Mouse (Mus musculus) gastrocnemius, adult 2 months (tissue): ENCODE measurements around the gene Lrrc4b. TPM values are rescaled to one million over a fixed set of nuclear protein-coding genes. Genes with fewer than 3 reads are reported as not detected.

Experiments used
- DNase-seq: peaks from one replicate; pipeline ENCODE4 v3.0.0; 2022
- H3K27ac ChIP-seq: fragments of 200-600 bp; 2 replicates; pipeline ENCODE4 v1.8.1; 2022; ENCODE audit warnings: mild to moderate bottlenecking
- H3K4me3 ChIP-seq: fragments of 200-600 bp; 2 replicates; pipeline ENCODE4 v1.8.1; 2022; ENCODE audit warnings: mild to moderate bottlenecking, moderate library complexity
- CTCF ChIP-seq: fragments of 200-600 bp; IDR thresholded peaks from 2 replicates; pipeline ENCODE4 v1.8.1; 2022; ENCODE audit warnings: antibody characterized with exemption, mild to moderate bottlenecking, moderate library complexity
- intact Hi-C: fragments of 180-260 bp; cut with DNase I; formaldehyde crosslinking; loops from one replicate; pipeline ENCODE4 v1.15.1; 2025
- long read RNA-seq, 2 experiments: library from polyadenylated mRNA; stranded (forward); transcript quantifications; one replicate each; pipeline ENCODE4 v2.0.0; 2021
- total RNA-seq, 2 experiments: library from RNA; stranded (reverse); gene quantifications; 2 replicates each; pipeline ENCODE4 v1.2.3; 2021

Lrrc4b gene
- total RNA-seq, result not detected
- long read RNA-seq, experiment 1, result 0 reads
- long read RNA-seq, experiment 2, result 0 reads

DNA sequence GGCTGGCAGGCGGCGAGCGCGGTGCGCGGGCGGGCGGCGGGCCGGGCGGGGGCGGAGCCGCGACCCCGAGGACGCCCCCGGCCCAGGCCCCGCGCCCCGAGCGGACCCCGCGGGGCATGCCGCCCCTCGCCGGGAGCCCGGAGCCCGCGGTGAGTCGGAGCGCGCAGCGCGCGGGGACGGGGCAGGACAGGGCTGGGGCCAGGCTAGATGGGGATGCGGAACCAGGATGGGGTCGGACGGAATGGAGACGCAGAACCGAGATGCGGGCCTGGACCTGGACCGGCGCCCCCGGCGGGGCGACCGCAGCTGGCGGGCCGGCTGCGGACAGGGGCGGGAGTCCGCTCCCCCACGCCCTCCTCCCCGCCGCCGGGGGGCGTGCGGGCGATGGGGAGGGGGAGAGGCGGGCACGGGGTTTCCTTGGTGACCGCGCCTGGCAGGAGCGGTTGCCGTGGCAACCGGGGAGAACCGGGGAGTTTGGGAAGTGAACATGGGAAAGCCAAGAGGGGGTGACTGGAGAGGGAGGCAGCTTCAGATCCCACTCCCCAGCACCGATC, at the start of gene Lrrc4b:
Gene Lrrc4b (plus strand): TSS at position 51 of the 554 bp plus-strand sequence.
- intact Hi-C loops, result no loop called here

DNA sequence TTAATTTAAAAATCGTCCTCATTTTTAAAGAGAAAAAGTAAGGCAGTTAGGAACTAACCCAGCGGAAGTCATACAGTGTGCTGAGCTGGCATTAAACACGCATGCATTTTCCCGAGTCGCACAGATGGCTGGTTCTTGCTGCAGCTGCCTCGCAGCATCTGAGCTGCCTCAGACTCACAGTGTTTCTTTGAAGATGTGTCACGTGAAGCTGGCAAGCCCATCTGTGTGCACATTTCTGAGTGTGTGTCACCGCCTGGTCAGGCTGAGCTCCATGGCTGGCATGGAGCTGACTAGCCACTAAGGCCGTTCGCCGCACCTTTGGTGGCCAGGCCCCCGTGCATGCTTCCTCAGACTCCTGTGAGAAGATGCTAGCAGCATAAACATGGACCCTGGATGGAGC, 46.3 kb upstream of the Lrrc4b start:
- Histone ChIP-seq H3K4me3 (no peak overlapping the region), H3K27ac (no peak overlapping the region)
- DNase-seq, result no peak
- no peak for TF ChIP-seq CTCF
- intact Hi-C loops, result no loop called here

More for the DNA sequence above, at the start of gene Lrrc4b:
- no peak for DNase-seq
- TF ChIP-seq CTCF, result no peak
- H3K27ac ChIP-seq, result no peak within 1 kb of the TSS
- peak within 1 kb of the TSS; percentile 63 for H3K4me3 ChIP-seq

DNA sequence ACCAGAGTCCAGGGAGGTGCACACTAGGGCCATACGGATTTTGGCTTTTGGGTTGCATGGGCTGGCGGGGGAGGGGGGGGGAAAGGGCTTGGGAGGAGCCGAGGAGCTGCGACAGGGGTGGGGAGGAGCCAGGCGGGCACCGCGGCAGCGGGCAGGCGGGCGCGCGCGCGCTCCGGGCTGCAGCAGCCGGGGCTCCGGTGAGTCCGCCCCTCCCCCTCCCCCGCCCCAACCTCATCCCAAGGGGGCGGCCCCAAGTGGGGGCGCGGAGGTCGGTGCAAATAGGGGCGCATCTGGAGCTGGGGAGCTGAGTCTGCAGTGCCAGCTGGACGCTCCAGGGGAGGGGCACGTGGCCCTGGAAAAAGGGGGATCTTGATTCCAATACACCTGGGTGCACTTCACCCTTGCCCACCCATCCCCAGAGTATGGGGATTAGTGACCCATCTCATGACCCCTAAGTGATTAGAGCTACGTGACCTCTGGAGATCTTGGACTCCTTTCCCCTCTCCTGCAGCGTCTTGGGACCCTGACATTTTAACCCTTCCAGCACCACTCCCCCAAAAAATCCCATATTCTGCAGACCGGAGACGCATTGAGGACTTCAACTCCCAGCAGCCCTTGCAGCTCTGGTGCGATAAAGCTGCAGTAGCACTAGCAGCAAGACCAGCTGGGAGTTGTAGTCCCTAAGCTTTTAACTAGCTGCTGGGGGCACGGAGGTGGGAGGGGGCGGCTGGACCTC, 44.7 kb upstream of the Lrrc4b start, which contains the start of gene Syt3:
Gene Syt3 (plus strand): TSS at position 123 of the 736 bp plus-strand sequence.
- H3K27ac ChIP-seq, result peak within 1 kb of the TSS; percentile 71
- no peak for TF ChIP-seq CTCF
- H3K4me3 ChIP-seq, result peak within 1 kb of the TSS; percentile 87
- intact Hi-C loops, result no loop called here
- DNase-seq, result peak; percentile 74

DNA sequence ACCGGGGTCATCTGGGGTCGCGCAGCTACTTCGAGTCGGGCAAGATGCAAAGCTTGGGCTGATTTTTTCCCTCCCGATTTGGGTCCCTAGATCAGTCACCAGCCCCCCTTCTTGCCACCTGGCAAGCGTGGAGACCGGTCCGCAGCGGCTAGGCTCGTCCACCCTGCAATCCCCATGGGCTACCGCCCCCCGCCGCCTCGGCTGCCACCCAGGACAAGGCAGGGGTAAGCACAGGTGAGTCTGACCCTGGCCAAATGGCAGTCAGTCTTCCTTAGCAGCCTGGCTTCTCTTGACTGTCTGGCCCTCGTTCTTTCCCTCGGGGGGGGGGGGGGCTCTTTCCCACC, 44.1 kb upstream of the Lrrc4b start:
- peak overlapping the region; percentile 87 for H3K4me3 ChIP-seq
- H3K27ac ChIP-seq, result peak overlapping the region; percentile 62
- intact Hi-C loops, result no loop called here
- TF ChIP-seq CTCF, result no peak
- no peak for DNase-seq

DNA sequence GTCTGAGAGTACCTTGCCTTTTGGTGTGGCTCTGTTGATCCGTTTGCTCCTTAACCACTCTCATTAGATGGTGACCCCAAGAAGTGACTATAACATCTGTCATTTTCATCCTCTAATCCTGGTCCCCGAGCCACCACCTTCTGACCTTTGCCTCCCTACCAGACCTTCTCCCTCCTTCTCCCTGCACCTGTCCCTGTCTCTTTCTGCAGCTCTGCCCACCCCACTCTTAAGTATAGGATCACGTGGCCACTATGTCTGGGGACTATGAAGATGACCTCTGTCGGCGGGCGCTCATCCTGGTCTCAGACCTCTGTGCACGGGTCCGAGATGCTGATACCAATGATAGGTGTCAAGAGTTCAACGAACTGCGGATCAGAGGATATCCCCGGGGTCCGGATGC, 43.1 kb upstream of the Lrrc4b start, which contains the start of gene 1700008O03Rik:
Gene 1700008O03Rik (minus strand): TSS at position 101 of the 400 bp plus-strand sequence.
- no peak for TF ChIP-seq CTCF
- intact Hi-C loops, result no loop called here
- Histone ChIP-seq H3K4me3 (peak within 1 kb of the TSS; percentile 87), H3K27ac (peak within 1 kb of the TSS; percentile 62)
- no peak for DNase-seq

DNA sequence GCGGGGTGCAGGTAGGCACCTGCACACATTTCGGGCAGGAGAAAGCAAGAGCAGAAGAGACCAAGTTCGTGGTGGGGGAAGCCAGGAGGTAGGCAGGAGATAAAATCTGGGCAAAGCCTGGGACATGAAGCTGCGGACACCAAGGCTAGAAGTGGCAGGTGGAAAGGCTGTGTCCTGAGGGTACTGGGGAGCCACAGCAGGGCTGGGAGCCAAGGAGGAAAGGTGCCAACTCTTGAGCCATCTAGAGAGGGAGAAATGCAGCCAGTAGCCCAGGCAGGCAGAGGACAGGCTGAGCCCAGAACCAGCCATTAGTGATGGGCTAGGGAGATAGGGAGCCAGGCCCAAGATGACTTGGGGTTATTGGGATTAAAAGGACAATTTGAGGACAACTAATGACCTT, 37.0 kb upstream of the Lrrc4b start:
- no peak for TF ChIP-seq CTCF
- DNase-seq, result no peak
- intact Hi-C loops, result no loop called here
- Histone ChIP-seq H3K27ac (no peak overlapping the region), H3K4me3 (no peak overlapping the region)

DNA sequence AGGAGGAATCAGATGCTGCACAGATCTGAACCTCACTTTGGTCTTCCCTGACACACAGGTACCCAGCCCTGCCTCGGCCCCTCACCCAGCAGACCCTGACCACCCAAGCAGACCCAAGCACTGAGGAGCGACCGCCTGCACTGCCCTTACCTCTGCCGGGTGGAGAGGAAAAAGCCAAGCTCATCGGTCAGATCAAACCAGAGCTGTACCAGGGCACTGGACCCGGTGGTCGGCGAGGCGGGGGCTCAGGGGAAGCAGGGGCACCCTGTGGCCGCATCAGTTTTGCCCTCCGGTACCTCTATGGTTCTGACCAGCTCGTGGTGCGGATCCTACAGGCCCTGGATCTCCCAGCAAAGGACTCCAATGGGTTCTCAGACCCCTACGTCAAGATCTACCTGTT, 36.5 kb upstream of the Lrrc4b start:
- DNase-seq, result no peak
- intact Hi-C loops, result no loop called here
- H3K27ac ChIP-seq, result no peak overlapping the region
- H3K4me3 ChIP-seq, result no peak overlapping the region
- no peak for TF ChIP-seq CTCF

DNA sequence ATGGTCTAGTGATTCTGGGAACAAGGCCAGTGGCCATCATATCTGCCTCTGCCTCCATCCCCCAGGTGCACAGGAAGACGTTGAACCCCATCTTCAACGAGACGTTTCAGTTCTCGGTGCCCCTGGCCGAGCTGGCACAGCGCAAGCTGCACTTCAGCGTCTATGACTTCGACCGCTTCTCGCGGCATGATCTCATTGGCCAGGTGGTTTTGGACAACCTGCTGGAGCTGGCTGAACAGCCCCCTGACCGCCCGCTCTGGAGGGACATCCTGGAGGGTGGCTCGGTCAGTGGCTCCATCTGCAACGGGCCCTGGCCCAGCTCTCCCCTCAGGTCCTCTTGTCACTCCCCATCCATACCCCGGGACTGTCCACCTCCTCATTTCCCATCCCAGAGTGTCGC, 35.5 kb upstream of the Lrrc4b start:
- Histone ChIP-seq H3K27ac (no peak overlapping the region), H3K4me3 (no peak overlapping the region)
- no peak for DNase-seq
- intact Hi-C loops, result no loop called here
- no peak for TF ChIP-seq CTCF

DNA sequence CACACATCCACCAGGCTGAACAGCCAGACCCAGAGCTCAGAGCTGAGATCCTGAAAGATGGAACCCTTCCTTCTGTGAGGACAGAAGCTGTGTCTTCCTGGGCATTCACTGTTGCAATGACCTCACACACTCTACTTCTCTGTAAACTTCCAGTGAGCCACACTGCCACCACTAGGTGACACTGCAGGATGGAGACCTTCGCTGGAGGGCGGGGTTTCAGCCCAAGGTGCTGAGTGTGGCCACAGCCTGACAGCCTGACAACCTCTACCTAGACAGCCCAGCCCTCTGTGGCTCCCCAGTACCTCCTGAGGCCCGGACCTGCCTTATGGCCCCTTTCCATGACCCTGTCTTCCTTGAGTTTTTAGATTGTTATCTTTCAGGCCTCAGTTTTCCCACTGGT, 30.2 kb upstream of the Lrrc4b start:
- intact Hi-C loops, result loop anchor here (2.0 kb wide), 1 partner anchor 86 kb away; no protein-coding TSS in a partner anchor
- peak; percentile 64 for DNase-seq
- peak; percentile 61 for TF ChIP-seq CTCF

DNA sequence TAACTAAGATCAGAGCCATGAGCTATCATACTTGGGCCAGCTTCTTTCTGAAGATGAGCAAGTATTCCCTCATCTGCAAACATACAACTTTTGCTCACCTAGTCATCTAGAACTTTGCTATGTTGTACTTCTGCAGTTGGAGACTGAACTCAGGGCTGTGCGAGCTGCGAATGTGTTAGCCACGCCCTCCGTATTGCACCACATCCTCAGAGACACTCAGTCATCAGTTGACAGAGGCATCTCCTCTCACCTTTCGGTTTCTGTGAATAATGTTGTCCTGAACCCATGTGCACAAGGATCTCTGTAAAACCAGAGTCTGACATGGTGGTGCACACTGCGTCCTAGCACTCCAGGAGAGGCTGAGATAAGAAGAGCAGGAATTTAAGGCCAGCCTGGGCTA, 27.1 kb upstream of the Lrrc4b start:
- DNase-seq, result no peak
- intact Hi-C loops, result loop anchor here (5.0 kb wide), 1 partner anchor 161 kb away; no protein-coding TSS in a partner anchor
- no peak overlapping the region for H3K4me3 ChIP-seq
- no peak overlapping the region for H3K27ac ChIP-seq
- no peak for TF ChIP-seq CTCF

More for the DNA sequence above, 30.2 kb upstream of the Lrrc4b start:
- Histone ChIP-seq H3K27ac (no peak overlapping the region), H3K4me3 (no peak overlapping the region)

DNA sequence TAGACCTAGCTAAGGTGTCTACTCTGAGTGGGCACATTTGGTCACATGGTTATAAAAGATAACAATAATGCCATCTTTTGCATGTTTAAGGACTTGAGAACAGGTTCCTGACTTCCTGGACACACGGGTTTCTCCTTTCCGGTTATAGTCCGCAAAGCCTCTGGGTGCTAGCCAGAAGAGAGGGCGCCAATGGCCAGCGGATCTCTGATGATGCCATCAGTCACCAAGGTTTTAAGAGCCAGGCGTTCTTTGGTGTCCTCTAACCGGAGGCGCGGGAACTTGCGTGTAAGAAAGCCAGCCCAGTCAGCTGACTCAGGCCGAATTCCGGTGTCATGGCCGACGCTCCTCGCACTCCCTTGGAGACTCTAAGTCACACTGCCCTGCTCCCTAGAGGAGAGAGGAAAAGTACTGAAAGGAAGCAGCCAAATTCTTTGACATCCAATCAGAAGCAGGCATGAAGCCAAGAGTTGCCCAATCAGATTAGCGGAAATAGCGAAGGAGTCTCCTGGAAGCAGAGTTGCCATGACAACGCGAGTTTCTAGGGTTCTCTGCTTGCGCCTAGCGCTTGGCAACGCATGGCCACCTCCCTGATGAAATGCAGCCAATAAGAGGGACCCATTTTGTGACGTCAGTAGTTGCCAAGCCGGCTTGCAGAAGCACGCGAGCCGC, 23.3 kb upstream of the Lrrc4b start:
- peak; percentile 84 for DNase-seq
- H3K4me3 ChIP-seq, result peak overlapping the region; percentile 65
- no peak for TF ChIP-seq CTCF
- intact Hi-C loops, result no loop called here
- H3K27ac ChIP-seq, result peak overlapping the region; percentile 31

DNA sequence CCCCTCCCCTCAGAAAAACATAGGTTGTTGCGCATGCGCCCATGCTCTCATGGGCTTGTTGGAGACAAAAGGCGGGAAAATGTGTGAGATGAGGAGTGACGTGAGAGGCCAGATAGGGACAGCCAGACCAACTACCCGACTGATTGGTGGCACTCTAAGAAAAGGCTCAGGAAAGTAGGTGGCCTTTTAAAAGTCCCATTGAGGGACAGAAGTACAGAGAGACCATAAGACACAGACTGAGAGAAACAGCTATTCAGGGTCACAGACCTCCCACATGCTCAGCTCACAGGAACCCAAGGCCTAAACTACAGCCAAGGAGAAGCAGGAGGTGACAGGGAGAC, 22.8 kb upstream of the Lrrc4b start:
- no peak for TF ChIP-seq CTCF
- no peak overlapping the region for H3K27ac ChIP-seq
- DNase-seq, result no peak
- H3K4me3 ChIP-seq, result peak overlapping the region; percentile 65
- intact Hi-C loops, result no loop called here

DNA sequence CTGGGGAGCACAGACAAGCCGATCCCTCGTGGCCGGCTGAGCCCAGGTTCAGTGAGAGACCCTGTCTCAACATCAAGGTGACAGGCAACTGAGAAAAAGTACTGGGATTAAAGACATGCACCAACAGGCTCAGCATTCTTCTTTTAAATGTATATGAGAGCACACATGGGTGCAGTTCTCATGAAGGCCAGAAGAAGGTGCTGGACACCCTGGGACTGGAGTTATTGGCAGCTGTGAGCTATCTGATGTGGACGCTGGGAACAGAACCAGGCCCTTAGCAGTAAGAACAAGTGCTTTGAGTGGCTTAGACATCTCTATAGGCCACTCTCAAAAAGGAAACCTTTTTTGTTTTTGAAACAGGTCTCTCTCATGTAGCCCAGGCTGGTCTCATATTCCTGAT, 17.7 kb upstream of the Lrrc4b start:
- intact Hi-C loops, result no loop called here
- Histone ChIP-seq H3K27ac (no peak overlapping the region), H3K4me3 (no peak overlapping the region)
- no peak; the same call in 1 of the 2 replicates for TF ChIP-seq CTCF
- no peak for DNase-seq
